11 mouse cellular contexts compared by ENCODE assay signal in the genomic region with DNA sequence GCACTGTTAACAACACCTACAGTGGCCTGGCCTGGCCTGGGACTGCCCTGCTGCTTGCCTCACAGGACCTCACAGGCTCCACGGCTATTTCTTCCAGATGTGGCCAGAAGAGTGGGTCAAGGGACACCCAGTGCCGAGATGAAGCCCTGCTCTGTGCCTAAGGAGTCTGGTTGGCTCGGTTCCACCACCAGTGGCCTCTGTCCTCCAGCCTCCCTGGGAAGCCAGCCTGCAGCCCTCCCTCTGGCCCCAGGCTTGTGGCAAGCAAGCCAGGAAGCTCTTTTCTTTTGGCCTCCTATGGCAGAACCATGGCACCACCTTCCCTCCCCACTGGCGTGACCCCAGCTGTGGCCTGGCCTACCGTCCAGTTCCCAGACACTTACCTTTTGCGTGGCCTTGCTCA. TPM values are rescaled to one million over a fixed set of nuclear protein-coding genes. Genes with fewer than 3 reads are reported as not detected.
DNase-seq lines count a peak whose midpoint lies in the region; ATAC-seq and TF ChIP-seq lines count a peak whose summit lies in the region.
"Had no signal": no experiment of that assay in that cellular context is flagged by ENCODE, and none has a peak within 500 bp of the region (broad histone marks: within the 10 kb centered on the region; RNA-seq: fewer than 3 reads in every experiment).

No protein-coding gene starts in this region.

- no peak for ATAC-seq in midbrain, embryonic 11.5 days (ENCODE audit: low FRiP score)
- no peak for ATAC-seq in limb, embryonic 12.5 days (ENCODE audit: insufficient number of reproducible peaks, insufficient read depth, low FRiP score, low TSS enrichment, low read depth)
- ATAC-seq: hindbrain, postnatal 0 days had no signal

- H3K36me3 ChIP-seq in midbrain, embryonic 10.5 days, result peaks cover 16% of the 10 kb centered on the region
- no peaks in the 10 kb centered on the region for H3K36me3 ChIP-seq in midbrain, embryonic 11.5 days (ENCODE audit: control insufficient read depth, insufficient read depth, low read length)
- peaks cover 28% of the 10 kb centered on the region; the same call in 1 of the 2 replicates for H3K36me3 ChIP-seq in limb, embryonic 12.5 days

- intact Hi-C loops in left cerebral cortex, adult 2 months (cut with DNase I), result no loop called here

- no peak overlapping the region for H3K4me2 ChIP-seq in midbrain, embryonic 11.5 days
- H3K4me2 ChIP-seq in limb, embryonic 12.5 days, result no peak overlapping the region

- 81% methylated on average over 6 of the region's 6 CpGs for WGBS in midbrain, embryonic 10.5 days
- 87% methylated on average over 6 of the region's 6 CpGs for WGBS in midbrain, embryonic 11.5 days
- WGBS in limb, embryonic 12.5 days, result 63% methylated on average over 6 of the region's 6 CpGs
- 69% methylated on average over 6 of the region's 6 CpGs for WGBS in lung, adult 2 months

- 0 out of 2 replicates have a peak overlapping the region, but pooled peaks have one; percentile 25 for H3K27ac ChIP-seq in midbrain, embryonic 10.5 days (replicated peaks)
- no peak overlapping the region for H3K27ac ChIP-seq in midbrain, embryonic 11.5 days (ENCODE audit: low read depth, low read length)
- H3K27ac ChIP-seq in limb, embryonic 12.5 days, result peak overlapping the region; percentile 45; the same call in 1 of the 2 replicates
- H3K27ac ChIP-seq in left cerebral cortex, adult 2 months, result no peak overlapping the region
- H3K27ac ChIP-seq: hindbrain, postnatal 0 days had no signal

- no peak overlapping the region for H3K9ac ChIP-seq in midbrain, embryonic 11.5 days (ENCODE audit: low read length)
- 0 out of 2 replicates have a peak overlapping the region, but pooled peaks have one; percentile 8 for H3K9ac ChIP-seq in limb, embryonic 12.5 days (replicated peaks)

- no peak for TF ChIP-seq CTCF in lung, adult 2 months (IDR thresholded peaks at IDR 0.05; ENCODE audit: insufficient read depth, low read length)
- no peak for TF ChIP-seq CTCF in left cerebral cortex, adult 2 months (IDR thresholded peaks at IDR 0.05)

- H3K4me3 ChIP-seq in midbrain, embryonic 10.5 days, result no peak overlapping the region
- no peak overlapping the region for H3K4me3 ChIP-seq in midbrain, embryonic 11.5 days (ENCODE audit: low read depth, low read length)
- no peak overlapping the region for H3K4me3 ChIP-seq in limb, embryonic 12.5 days (replicated peaks)
- no peak overlapping the region for H3K4me3 ChIP-seq in lung, adult 2 months (replicated peaks; ENCODE audit: extremely low read depth, low read depth, low read length)
- H3K4me3 ChIP-seq in left cerebral cortex, adult 2 months, result no peak overlapping the region
- H3K4me3 ChIP-seq: myocyte had no signal

- H3K9me3 ChIP-seq in midbrain, embryonic 10.5 days (replicated peaks), result no peaks in the 10 kb centered on the region
- no peaks in the 10 kb centered on the region for H3K9me3 ChIP-seq in midbrain, embryonic 11.5 days (ENCODE audit: control insufficient read depth, low read length)
- no peaks in the 10 kb centered on the region for H3K9me3 ChIP-seq in limb, embryonic 12.5 days

- peak; percentile 7 for DNase-seq in embryo, embryonic 11 days
- no peak for DNase-seq in embryo, embryonic 10 days (ENCODE audit: low spot score)
- no peak for DNase-seq in midbrain, embryonic 10.5 days (ENCODE audit: low spot score)
- no peak for DNase-seq in midbrain, embryonic 11.5 days (ENCODE audit: low spot score, missing footprints)
- DNase-seq in gastrocnemius, adult 18-20 months (ENCODE audit: low spot score), result peak; percentile 57
- DNase-seq in lung, adult 2 months, result no peak
- DNase-seq in left cerebral cortex, adult 2 months (ENCODE audit: extremely low spot score in 1 of 2, low spot score in 2 of 2), result no peak
- DNase-seq: cerebellum, postnatal 36 days had no signal

- H3K4me1 ChIP-seq in midbrain, embryonic 10.5 days, result no peaks in the 10 kb centered on the region
- no peaks in the 10 kb centered on the region for H3K4me1 ChIP-seq in midbrain, embryonic 11.5 days (ENCODE audit: control insufficient read depth, insufficient read depth, low read length)
- no peaks in the 10 kb centered on the region; the same call in 1 of the 2 replicates for H3K4me1 ChIP-seq in limb, embryonic 12.5 days (replicated peaks)
- no peaks in the 10 kb centered on the region for H3K4me1 ChIP-seq in lung, adult 2 months (ENCODE audit: control insufficient read depth, insufficient read depth, low read length)

- no peaks in the 10 kb centered on the region for H3K27me3 ChIP-seq in midbrain, embryonic 10.5 days (ENCODE audit: low read depth, poor library complexity, severe bottlenecking)
- H3K27me3 ChIP-seq in midbrain, embryonic 11.5 days (ENCODE audit: control insufficient read depth, insufficient read depth, low read length), result no peaks in the 10 kb centered on the region
- H3K27me3 ChIP-seq in limb, embryonic 12.5 days, result no peaks in the 10 kb centered on the region

- no peak for TF ChIP-seq POLR2A in lung, adult 2 months (IDR thresholded peaks at IDR 0.05; ENCODE audit: borderline replicate concordance, extremely low read depth, low read depth, low read length)

RNA-seq across cellular contexts. Expression of a gene that starts 48.9 kb away (rescaled TPM):
- 118 and 131 TPM in 2 replicates for polyA plus RNA-seq in midbrain, embryonic 10.5 days (2016; fragmentation: Nextera tagmentation; extraction: Ambion mirVana)
- polyA plus RNA-seq in midbrain, embryonic 11.5 days (2014; fragmentation: Nextera tagmentation; extraction: Ambion mirVana), result 80.8 and 94.6 TPM in 2 replicates
- total RNA-seq in gastrocnemius, adult 18-20 months (2021), result 10 to 100 TPM; 11.4 to 17.1 TPM
- polyA plus RNA-seq in limb, embryonic 12.5 days (2016; fragmentation: Nextera tagmentation; extraction: Ambion mirVana), result 70.3 and 79.1 TPM in 2 replicates
- 1,387 and 1,388 TPM in 2 replicates for polyA plus RNA-seq in lung, adult 2 months (2012; rRNA removed)
- 100 to 1,000 TPM; 177 to 197 TPM for total RNA-seq in left cerebral cortex, adult 2 months (2021)

RNA-seq across cellular contexts. Expression of a gene that starts 59.5 kb away (rescaled TPM):
- 5.9 and 6.2 TPM in 2 replicates for polyA plus RNA-seq in midbrain, embryonic 10.5 days (2016; fragmentation: Nextera tagmentation; extraction: Ambion mirVana)
- 4.3 and 4.5 TPM in 2 replicates for polyA plus RNA-seq in midbrain, embryonic 11.5 days (2014; fragmentation: Nextera tagmentation; extraction: Ambion mirVana)
- total RNA-seq in gastrocnemius, adult 18-20 months (2021), result 1 to 10 TPM; 3.0 to 3.5 TPM
- polyA plus RNA-seq in limb, embryonic 12.5 days (2016; fragmentation: Nextera tagmentation; extraction: Ambion mirVana), result 6.4 and 7.2 TPM in 2 replicates
- 2.6 and 2.9 TPM in 2 replicates for polyA plus RNA-seq in lung, adult 2 months (2012; rRNA removed)
- total RNA-seq in left cerebral cortex, adult 2 months (2021), result 1 to 10 TPM; 8.5 to 9.5 TPM

Comparison
In these comparisons a context has a peak if more than half of its experiments do, and no peak if none do; other contexts are left out.
1. DNase-seq: peak in embryo, embryonic 11 days (single experiment) and gastrocnemius, adult 18-20 months (single experiment); none in embryo, embryonic 10 days (single experiment), midbrain, embryonic 10.5 days (single experiment), midbrain, embryonic 11.5 days (single experiment), lung, adult 2 months (single experiment) and left cerebral cortex, adult 2 months (0 of 2).
2. H3K27ac ChIP-seq: peak in midbrain, embryonic 10.5 days (single experiment) and limb, embryonic 12.5 days (single experiment); none in midbrain, embryonic 11.5 days (single experiment) and left cerebral cortex, adult 2 months (single experiment).
3. RNA of a gene that starts 48.9 kb away (polyA plus RNA-seq): 1,387 to 1,388 TPM in lung, adult 2 months; 118 to 131 TPM in midbrain, embryonic 10.5 days, 80.8 to 94.6 TPM in midbrain, embryonic 11.5 days and 70.3 to 79.1 TPM in limb, embryonic 12.5 days; every median in the first group is over 10 times any median in the second.